Mouse (Mus musculus) heart, adult 2 months (tissue): ENCODE data around the gene Snx1.

Experiments used
- CTCF ChIP-seq: fragments of 200-600 bp; IDR thresholded peaks from 2 replicates; pipeline ENCODE4 v1.8.1; 2022; ENCODE audit warnings: antibody characterized with exemption, mild to moderate bottlenecking, moderate library complexity
- EP300 ChIP-seq: fragments of 200-500 bp; IDR thresholded peaks from 2 replicates; pipeline ENCODE4 v1.6.1; 2011; ENCODE audit warnings: low read depth, low read length, control low read depth; ENCODE audit not compliant: insufficient read depth
- POLR2A ChIP-seq: fragments of 200-500 bp; IDR thresholded peaks from 2 replicates; pipeline ENCODE4 v1.6.1; 2011; ENCODE audit warnings: mild to moderate bottlenecking, low read depth, low read length, control low read depth; ENCODE audit not compliant: insufficient read depth

DNA sequence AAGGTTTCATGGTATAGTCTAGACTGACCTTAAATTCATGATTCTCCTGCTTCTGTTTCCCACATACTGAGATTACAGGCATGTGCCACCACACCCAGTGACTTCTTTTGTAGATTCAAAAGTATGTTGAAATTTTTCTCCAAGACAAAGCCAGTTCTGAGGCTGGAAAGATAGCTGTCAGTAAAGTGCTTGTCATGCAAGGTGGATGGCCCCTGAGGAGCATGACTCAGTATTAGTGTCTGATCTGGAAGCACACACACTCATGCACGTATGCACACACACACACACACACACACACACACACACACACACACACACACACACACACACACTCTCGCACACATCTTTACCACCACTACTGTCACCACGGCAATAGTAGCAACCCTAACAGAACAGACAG, 48.6 kb upstream of the Snx1 start:
- no peak for TF ChIP-seq CTCF
- no peak for TF ChIP-seq POLR2A
- no peak for TF ChIP-seq EP300
